Mouse (Mus musculus) stomach, postnatal 0 days (tissue): ENCODE measurements around the gene Chtf18. TPM values are rescaled to one million over a fixed set of nuclear protein-coding genes. Genes with fewer than 3 reads are reported as not detected.

ENCODE experiments used
- ATAC-seq: fragments of 200-750 bp; cut with Nextera tagmentation; 2 replicates; pipeline ENCODE4 v1.8.0; 2017; ENCODE audit not compliant: low FRiP score, low TSS enrichment
- DNase-seq: peaks from one replicate; pipeline ENCODE4 v3.0.0-alpha.2; 2016; ENCODE audit warnings: low spot score
- H3K27ac ChIP-seq: fragments of 300-500 bp; sonication (generic); replicated peaks from 2 replicates; pipeline ENCODE4 v1.5.1; 2014; ENCODE audit warnings: mild to moderate bottlenecking, control low read depth
- H3K27me3 ChIP-seq: fragments of 300-500 bp; sonication (generic); 2 replicates; pipeline ENCODE4 v1.6.1; 2014; ENCODE audit warnings: low read length; ENCODE audit not compliant: control insufficient read depth, insufficient read depth
- H3K36me3 ChIP-seq: fragments of 300-500 bp; sonication (generic); 2 replicates; pipeline ENCODE4 v1.6.1; 2014; ENCODE audit warnings: low read length, mixed read lengths; ENCODE audit not compliant: control insufficient read depth, insufficient read depth
- H3K4me1 ChIP-seq: fragments of 300-500 bp; sonication (generic); replicated peaks from 2 replicates; pipeline ENCODE4 v1.6.1; 2014; ENCODE audit warnings: antibody characterized with exemption; ENCODE audit not compliant: control insufficient read depth, insufficient read depth
- H3K4me2 ChIP-seq: fragments of 300-500 bp; sonication (generic); replicated peaks from 2 replicates; pipeline ENCODE4 v1.6.1; 2014; ENCODE audit warnings: low read depth, mild to moderate bottlenecking, control low read depth, moderate library complexity
- H3K4me3 ChIP-seq: fragments of 300-500 bp; sonication (generic); 2 replicates; pipeline ENCODE4 v1.5.1; 2014; ENCODE audit warnings: low read depth, low read length, control low read depth
- H3K9ac ChIP-seq: fragments of 300-500 bp; sonication (generic); 2 replicates; pipeline ENCODE4 v1.6.1; 2014; ENCODE audit warnings: mild to moderate bottlenecking, low read length, control low read depth, mixed read lengths
- H3K9me3 ChIP-seq: fragments of 300-500 bp; sonication (generic); 2 replicates; pipeline ENCODE4 v1.6.1; 2016; ENCODE audit warnings: low read length; ENCODE audit not compliant: control insufficient read depth
- CTCF ChIP-seq: IDR thresholded peaks from 2 replicates; pipeline ENCODE4 v1.5.1; 2016; ENCODE audit warnings: antibody characterized with exemption, low read depth, mild to moderate bottlenecking, moderate library complexity
- EP300 ChIP-seq: optimal IDR thresholded peaks from 2 replicates; pipeline ENCODE3; 2016; ENCODE audit warnings: antibody characterized with exemption
- WGBS: fragments of 180-500 bp; shearing (Covaris S2); extraction: QIAGEN DNeasy Blood & Tissue Kit; methylation state at CpG from one replicate; pipeline ENCODE4 v1.1.7; 2014; 5-methylcytosine and 5-hydroxymethylcytosine counted together
- polyA plus RNA-seq: library from polyadenylated mRNA; unstranded; fragments of >200 nt; fragmentation: Nextera tagmentation; extraction: Ambion mirVana; gene quantifications from 2 replicates; pipeline ENCODE4 v1.2.1, GENCODE M21; 2015

The Chtf18 gene
- polyA plus RNA-seq, 1 experiment from 2014 or later: 5.4 TPM

- 34% methylated on average over 3 of the region's 3 CpGs for WGBS
- no peak overlapping the region for H3K27ac ChIP-seq
- H3K27me3 ChIP-seq: no peaks in the 10 kb centered on the region
- DNase-seq: no peak
- ATAC-seq: no peak
- no peaks in the 10 kb centered on the region for H3K36me3 ChIP-seq
- H3K4me3 ChIP-seq: no peak overlapping the region
- no peak for TF ChIP-seq EP300
- no peak for TF ChIP-seq CTCF
- H3K4me1 ChIP-seq: no peaks in the 10 kb centered on the region
- no peak overlapping the region for H3K4me2 ChIP-seq
- no peaks in the 10 kb centered on the region for H3K9me3 ChIP-seq
- H3K9ac ChIP-seq: no peak overlapping the region
Measured at GRCm38 (mm10) chr17:25762591-25762990, 35.4 kb upstream of the Chtf18 start.

- 30% methylated on average over 4 of the region's 4 CpGs for WGBS
- H3K27me3 ChIP-seq: no peaks in the 10 kb centered on the region
- DNase-seq: no peak
- no peak for ATAC-seq
- H3K9ac ChIP-seq: no peak overlapping the region
- no peaks in the 10 kb centered on the region for H3K9me3 ChIP-seq
- no peak overlapping the region for H3K4me3 ChIP-seq
- TF ChIP-seq EP300 (no peak), CTCF (no peak)
- no peak overlapping the region for H3K27ac ChIP-seq
- H3K4me2 ChIP-seq: no peak overlapping the region
- H3K36me3 ChIP-seq: no peaks in the 10 kb centered on the region
- H3K4me1 ChIP-seq: no peaks in the 10 kb centered on the region
Measured at GRCm38 (mm10) chr17:25761561-25761970, 34.3 kb upstream of the Chtf18 start.

- ATAC-seq (no peak), DNase-seq (no peak)
- no peaks in the 10 kb centered on the region for H3K4me1 ChIP-seq
- no peaks in the 10 kb centered on the region for H3K27me3 ChIP-seq
- H3K27ac ChIP-seq: no peak overlapping the region
- H3K9me3 ChIP-seq: no peaks in the 10 kb centered on the region
- no peak overlapping the region for H3K9ac ChIP-seq
- no peak overlapping the region for H3K4me3 ChIP-seq
- no peak overlapping the region for H3K4me2 ChIP-seq
- H3K36me3 ChIP-seq: no peaks in the 10 kb centered on the region
- WGBS: 68% methylated on average over 8 of the region's 8 CpGs
- TF ChIP-seq CTCF: no peak
- TF ChIP-seq EP300: no peak
Measured at GRCm38 (mm10) chr17:25760148-25760547, 32.9 kb upstream of the Chtf18 start.

GRCm38 (mm10) chr17:25757691-25758090 lies 30.5 kb upstream of the Chtf18 start:
- TF ChIP-seq CTCF (no peak), EP300 (no peak)

GRCm38 (mm10) chr17:25756378-25757242 lies 29.4 kb upstream of the Chtf18 start:
- ATAC-seq (peak; percentile 59), DNase-seq (peak; percentile 43)
- Histone ChIP-seq H3K9ac (no peak overlapping the region), H3K4me1 (no peaks in the 10 kb centered on the region), H3K36me3 (no peaks in the 10 kb centered on the region), H3K9me3 (no peaks in the 10 kb centered on the region), H3K4me3 (no peak overlapping the region), H3K27ac (0 out of 2 replicates have a peak overlapping the region, but pooled peaks have one; percentile 4), H3K4me2 (no peak overlapping the region), H3K27me3 (no peaks in the 10 kb centered on the region)
- WGBS: 45% methylated on average over 9 of the region's 9 CpGs
- no peak for TF ChIP-seq CTCF
- TF ChIP-seq EP300: no peak

More at GRCm38 (mm10) chr17:25757691-25758090, 30.5 kb upstream of the Chtf18 start:
- H3K9me3 ChIP-seq: no peaks in the 10 kb centered on the region
- no peaks in the 10 kb centered on the region for H3K36me3 ChIP-seq
- H3K4me2 ChIP-seq: no peak overlapping the region
- ATAC-seq (no peak), DNase-seq (no peak)
- H3K9ac ChIP-seq: no peak overlapping the region
- H3K27ac ChIP-seq: no peak overlapping the region
- H3K27me3 ChIP-seq: no peaks in the 10 kb centered on the region
- WGBS: 36% methylated on average over 3 of the region's 3 CpGs
- no peaks in the 10 kb centered on the region for H3K4me1 ChIP-seq
- no peak overlapping the region for H3K4me3 ChIP-seq
